Mouse (Mus musculus): ENCODE measurements at regions not wholly inside any gene's neighbourhood (a gene's known extent, or its start where the extent isn't known, plus 50 kb on each side); places are given as distances from the start of the nearest gene placed in this dataset.

DNA sequence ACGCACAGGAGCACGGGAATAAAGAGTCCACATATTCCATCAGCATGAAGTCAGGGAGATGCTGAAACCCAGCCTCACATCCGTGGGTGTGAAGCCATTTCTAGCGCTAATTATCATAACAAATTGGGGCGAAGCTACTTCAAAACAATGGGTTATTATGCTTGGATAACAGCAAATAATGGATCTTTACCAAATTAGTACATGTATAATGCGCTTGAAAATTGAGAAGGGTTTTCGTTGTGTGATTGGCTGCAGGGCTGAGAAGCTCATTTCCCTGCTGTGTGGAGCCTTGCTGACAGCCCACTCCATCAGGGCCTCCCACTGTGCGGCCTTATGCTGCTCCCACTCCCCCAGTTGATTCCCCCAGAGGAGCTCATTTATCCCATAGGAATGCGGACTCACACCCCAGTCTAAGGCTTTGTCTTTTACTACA lies 597.7 kb downstream of the Ets1 start:
- Histone ChIP-seq H3K27ac (ENCODE audit: low read depth) (no peak overlapping the region), H3K4me3 (ENCODE audit: low read depth, low read length) (no peak overlapping the region), H3K9ac (replicated peaks) (no peak overlapping the region), H3K4me2 (ENCODE audit: low read depth, low read length) (no peak overlapping the region), H3K9me3 (ENCODE audit: low read length) (no peaks in the 10 kb centered on the region), H3K27me3 (ENCODE audit: insufficient read depth, low read length) (no peaks in the 10 kb centered on the region), H3K4me1 (ENCODE audit: insufficient read depth) (no peaks in the 10 kb centered on the region), H3K36me3 (replicated peaks; ENCODE audit: insufficient read depth, low read length) (no peaks in the 10 kb centered on the region)
- no peak for TF ChIP-seq EP300 (IDR thresholded peaks at IDR 0.05; ENCODE audit: low read depth)
- no peak for TF ChIP-seq CTCF (IDR thresholded peaks at IDR 0.05; ENCODE audit: low read depth)
- DNase-seq: no peak
- ATAC-seq: no peak
- 55% methylated on average over 9 of the region's 9 CpGs for WGBS (ENCODE audit: insufficient replicate concordance)

DNA sequence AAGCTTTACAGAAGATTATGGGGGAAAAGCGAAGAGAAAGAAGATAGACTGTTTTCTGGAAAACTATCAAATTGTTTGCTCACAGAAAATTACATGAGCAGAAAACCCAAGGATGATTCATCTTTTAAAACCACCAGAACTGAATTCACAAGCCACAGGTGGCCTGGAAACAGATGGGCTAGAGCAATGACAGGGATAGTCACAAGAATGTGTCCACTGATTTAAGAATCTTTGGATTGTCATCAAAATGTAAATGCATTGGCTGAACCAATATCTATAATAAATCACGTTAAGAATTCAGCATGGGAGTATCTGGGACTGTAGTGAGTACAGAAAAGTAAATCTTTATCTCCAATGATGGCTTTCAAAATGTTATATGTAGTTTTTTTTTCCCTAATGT lies 602.2 kb downstream of the Ets1 start:
- Histone ChIP-seq H3K9ac (replicated peaks) (no peak overlapping the region), H3K4me3 (ENCODE audit: low read depth, low read length) (no peak overlapping the region), H3K4me2 (ENCODE audit: low read depth, low read length) (no peak overlapping the region), H3K9me3 (ENCODE audit: low read length) (no peaks in the 10 kb centered on the region), H3K27me3 (ENCODE audit: insufficient read depth, low read length) (no peaks in the 10 kb centered on the region), H3K4me1 (ENCODE audit: insufficient read depth) (no peaks in the 10 kb centered on the region), H3K36me3 (replicated peaks; ENCODE audit: insufficient read depth, low read length) (no peaks in the 10 kb centered on the region), H3K27ac (ENCODE audit: low read depth) (no peak overlapping the region)
- ATAC-seq (no peak), DNase-seq (no peak)
- 69% methylated on average over 2 of the region's 2 CpGs for WGBS (ENCODE audit: insufficient replicate concordance)
- no peak for TF ChIP-seq CTCF (IDR thresholded peaks at IDR 0.05; ENCODE audit: low read depth)
- no peak for TF ChIP-seq EP300 (IDR thresholded peaks at IDR 0.05; ENCODE audit: low read depth)

DNA sequence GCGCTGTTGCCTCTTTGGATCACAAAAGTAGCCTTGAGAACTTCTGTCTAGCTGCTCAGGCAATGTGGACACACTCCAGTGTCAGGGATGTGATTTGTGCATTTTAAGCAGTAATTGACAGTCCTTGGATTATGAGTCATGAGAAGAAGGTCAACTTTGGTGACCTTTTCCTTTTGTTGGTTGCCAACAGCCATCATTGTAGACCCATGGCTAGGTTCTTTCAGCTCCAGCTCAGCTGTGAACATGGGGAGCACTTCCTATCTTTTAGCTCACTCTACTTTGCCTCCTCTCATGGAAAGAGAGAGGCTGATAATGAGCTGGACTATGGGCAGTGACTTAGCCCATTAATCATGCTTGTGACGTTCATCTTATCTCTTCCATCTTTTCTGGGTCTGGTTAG lies 602.8 kb downstream of the Ets1 start:
- DNase-seq: no peak
- no peak for TF ChIP-seq EP300 (IDR thresholded peaks at IDR 0.05; ENCODE audit: low read depth)
- TF ChIP-seq CTCF (IDR thresholded peaks at IDR 0.05; ENCODE audit: low read depth): no peak
- Histone ChIP-seq H3K27me3 (ENCODE audit: insufficient read depth, low read length) (no peaks in the 10 kb centered on the region), H3K9me3 (ENCODE audit: low read length) (no peaks in the 10 kb centered on the region), H3K4me3 (ENCODE audit: low read depth, low read length) (no peak overlapping the region), H3K4me1 (ENCODE audit: insufficient read depth) (no peaks in the 10 kb centered on the region), H3K27ac (ENCODE audit: low read depth) (no peak overlapping the region), H3K4me2 (ENCODE audit: low read depth, low read length) (no peak overlapping the region), H3K9ac (replicated peaks) (no peak overlapping the region), H3K36me3 (replicated peaks; ENCODE audit: insufficient read depth, low read length) (no peaks in the 10 kb centered on the region)
- WGBS (ENCODE audit: insufficient replicate concordance): 56% methylated on average over 2 of the region's 2 CpGs
- no peak for ATAC-seq

DNA sequence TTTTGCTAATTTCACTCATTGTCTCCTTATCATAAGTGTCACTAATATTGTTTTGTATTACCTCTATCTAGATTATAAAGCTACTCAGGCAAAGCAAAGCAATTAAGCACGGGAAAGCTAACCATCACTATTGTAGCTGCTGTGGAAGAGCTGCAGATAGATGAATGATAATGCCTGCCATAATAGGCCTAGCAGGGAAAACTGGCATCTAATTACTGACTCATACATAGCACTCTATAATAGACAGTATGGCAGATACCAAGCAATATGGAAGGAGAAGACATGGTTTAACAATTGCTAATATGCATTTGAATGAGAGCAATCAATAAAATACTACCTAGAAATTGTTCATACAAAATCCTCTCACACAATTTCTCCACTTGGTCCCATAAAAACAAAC lies 604.5 kb downstream of the Ets1 start:
- H3K4me1 ChIP-seq (ENCODE audit: insufficient read depth): no peaks in the 10 kb centered on the region
- TF ChIP-seq CTCF (IDR thresholded peaks at IDR 0.05; ENCODE audit: low read depth) (no peak), EP300 (IDR thresholded peaks at IDR 0.05; ENCODE audit: low read depth) (no peak)
- DNase-seq (no peak), ATAC-seq (no peak)
- no peaks in the 10 kb centered on the region for H3K27me3 ChIP-seq (ENCODE audit: insufficient read depth, low read length)
- 59% methylated on average over 1 of the region's 1 CpGs for WGBS (ENCODE audit: insufficient replicate concordance)
- H3K36me3 ChIP-seq (replicated peaks; ENCODE audit: insufficient read depth, low read length): no peaks in the 10 kb centered on the region
- no peak overlapping the region for H3K4me2 ChIP-seq (ENCODE audit: low read depth, low read length)
- H3K27ac ChIP-seq (ENCODE audit: low read depth): no peak overlapping the region
- H3K4me3 ChIP-seq (ENCODE audit: low read depth, low read length): no peak overlapping the region
- no peaks in the 10 kb centered on the region for H3K9me3 ChIP-seq (ENCODE audit: low read length)
- no peak overlapping the region for H3K9ac ChIP-seq (replicated peaks)

DNA sequence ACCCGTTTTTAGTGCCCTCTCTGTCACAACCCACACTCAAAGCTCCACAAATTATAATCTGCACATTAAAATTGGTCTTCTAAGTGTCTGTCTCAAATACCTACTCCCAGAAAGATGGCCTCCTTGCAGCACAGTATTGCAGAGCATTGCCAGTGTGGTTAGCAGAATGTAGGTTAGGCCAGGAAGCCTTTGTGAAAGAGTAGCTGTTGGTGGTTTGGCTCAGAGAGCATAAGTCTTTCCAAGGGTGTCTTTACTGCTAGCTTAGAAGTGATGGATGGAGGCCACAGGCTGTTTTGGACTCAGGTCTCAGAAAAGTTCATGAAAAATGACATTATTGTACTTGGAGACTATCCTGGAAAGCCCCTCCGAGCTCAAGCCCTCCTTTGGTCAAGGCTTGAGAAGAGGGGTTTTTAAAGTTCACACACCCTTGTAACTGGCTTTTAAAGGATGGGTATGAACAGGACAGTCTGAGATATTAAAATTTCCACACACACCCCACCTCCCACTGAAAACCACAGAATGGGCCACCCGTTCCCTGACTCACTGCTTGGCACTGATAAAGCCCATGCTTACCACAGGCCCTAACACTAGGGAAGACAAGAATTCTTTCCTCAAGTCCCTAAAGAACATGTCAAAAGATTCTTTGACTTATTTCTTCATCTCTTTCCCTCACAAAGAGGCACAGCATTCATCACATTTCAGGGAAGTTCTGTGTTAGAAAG lies 605.1 kb downstream of the Ets1 start:
- Histone ChIP-seq H3K4me3 (ENCODE audit: low read depth, low read length) (no peak overlapping the region), H3K4me1 (ENCODE audit: insufficient read depth) (no peaks in the 10 kb centered on the region), H3K36me3 (replicated peaks; ENCODE audit: insufficient read depth, low read length) (no peaks in the 10 kb centered on the region), H3K27ac (ENCODE audit: low read depth) (no peak overlapping the region), H3K9ac (replicated peaks) (no peak overlapping the region), H3K4me2 (ENCODE audit: low read depth, low read length) (no peak overlapping the region), H3K9me3 (ENCODE audit: low read length) (no peaks in the 10 kb centered on the region), H3K27me3 (ENCODE audit: insufficient read depth, low read length) (no peaks in the 10 kb centered on the region)
- TF ChIP-seq EP300 (IDR thresholded peaks at IDR 0.05; ENCODE audit: low read depth): no peak
- TF ChIP-seq CTCF (IDR thresholded peaks at IDR 0.05; ENCODE audit: low read depth): no peak
- WGBS (ENCODE audit: insufficient replicate concordance): 47% methylated on average over 3 of the region's 3 CpGs
- ATAC-seq: no peak
- no peak for DNase-seq

DNA sequence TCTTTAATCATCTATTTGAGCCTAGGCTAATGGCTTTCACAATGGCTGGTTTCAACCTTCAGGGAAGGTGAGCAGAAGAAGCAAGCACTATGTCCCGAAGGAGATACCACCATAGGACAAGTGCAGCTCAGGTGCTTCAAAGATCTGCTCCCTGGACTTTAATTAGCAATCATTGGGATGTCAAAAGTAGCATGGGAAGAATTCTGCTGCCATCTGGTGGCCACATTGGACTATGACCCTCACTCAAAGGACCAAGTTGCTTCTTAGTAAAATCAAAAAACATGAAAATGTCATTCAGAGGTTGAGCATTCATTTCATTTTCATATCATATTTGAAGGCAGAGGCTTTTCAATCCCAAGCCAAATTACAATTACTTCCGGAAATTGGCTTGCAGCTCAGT lies 610.9 kb downstream of the Ets1 start:
- 14% methylated on average over 2 of the region's 2 CpGs for WGBS (ENCODE audit: insufficient replicate concordance)
- no peaks in the 10 kb centered on the region for H3K36me3 ChIP-seq (replicated peaks; ENCODE audit: insufficient read depth, low read length)
- no peaks in the 10 kb centered on the region for H3K9me3 ChIP-seq (ENCODE audit: low read length)
- H3K27ac ChIP-seq (ENCODE audit: low read depth): no peak overlapping the region
- peak; percentile 47 for DNase-seq
- H3K4me1 ChIP-seq (ENCODE audit: insufficient read depth): no peaks in the 10 kb centered on the region
- no peaks in the 10 kb centered on the region for H3K27me3 ChIP-seq (ENCODE audit: insufficient read depth, low read length)
- no peak overlapping the region for H3K4me2 ChIP-seq (ENCODE audit: low read depth, low read length)
- no peak overlapping the region for H3K9ac ChIP-seq (replicated peaks)
- H3K4me3 ChIP-seq (ENCODE audit: low read depth, low read length): no peak overlapping the region
- TF ChIP-seq EP300 (IDR thresholded peaks at IDR 0.05; ENCODE audit: low read depth): no peak
- TF ChIP-seq CTCF (IDR thresholded peaks at IDR 0.05; ENCODE audit: low read depth): peak; percentile 75
- no peak for ATAC-seq

Measured in liver, postnatal 0 days (tissue).